Mouse (Mus musculus) limb, embryonic 11.5 days (tissue): Measurements from ENCODE around the gene Vopp1. TPM values are rescaled to one million over a fixed set of nuclear protein-coding genes. Genes with fewer than 3 reads are reported as not detected.

Experiments used
- ATAC-seq: fragments of 200-750 bp; cut with Nextera tagmentation; 2 replicates; pipeline ENCODE4 v1.8.0; 2017; ENCODE audit warnings: low read depth; ENCODE audit not compliant: insufficient number of reproducible peaks, low FRiP score, low TSS enrichment
- DNase-seq: peaks from one replicate; pipeline ENCODE4 v3.0.0-alpha.2; 2015; ENCODE audit warnings: low spot score
- H3K27ac ChIP-seq: fragments of 300-500 bp; sonication (generic); replicated peaks from 2 replicates; pipeline ENCODE4 v1.5.1; 2014; ENCODE audit warnings: low read depth, mild to moderate bottlenecking, low read length
- H3K27me3 ChIP-seq: fragments of 300-500 bp; sonication (generic); 2 replicates; pipeline ENCODE4 v1.6.1; 2014; ENCODE audit warnings: mild to moderate bottlenecking, low read length, mixed read lengths; ENCODE audit not compliant: control insufficient read depth, insufficient read depth
- H3K36me3 ChIP-seq: fragments of 300-500 bp; sonication (generic); 2 replicates; pipeline ENCODE4 v1.6.1; 2014; ENCODE audit warnings: mild to moderate bottlenecking, low read length, moderate library complexity, mixed read lengths; ENCODE audit not compliant: control insufficient read depth, insufficient read depth
- H3K4me1 ChIP-seq: fragments of 300-500 bp; sonication (generic); 2 replicates; pipeline ENCODE4 v1.6.1; 2014; ENCODE audit warnings: low read length, mixed read lengths; ENCODE audit not compliant: control insufficient read depth, insufficient read depth
- H3K4me2 ChIP-seq: fragments of 300-500 bp; sonication (generic); 2 replicates; pipeline ENCODE4 v1.6.1; 2014; ENCODE audit warnings: low read depth, mild to moderate bottlenecking, moderate library complexity; ENCODE audit not compliant: severe bottlenecking
- H3K4me3 ChIP-seq: fragments of 300-500 bp; sonication (generic); 2 replicates; pipeline ENCODE4 v1.5.1; 2014; ENCODE audit warnings: low read depth, low read length
- H3K9ac ChIP-seq: fragments of 300-500 bp; sonication (generic); 2 replicates; pipeline ENCODE4 v1.6.1; 2014; ENCODE audit warnings: mild to moderate bottlenecking, low read length
- H3K9me3 ChIP-seq: fragments of 300-500 bp; sonication (generic); 2 replicates; pipeline ENCODE4 v1.6.1; 2016; ENCODE audit warnings: low read length; ENCODE audit not compliant: control insufficient read depth
- WGBS: fragments of 180-500 bp; shearing (Covaris S2); extraction: QIAGEN DNeasy Blood & Tissue Kit; methylation state at CpG from one replicate; pipeline ENCODE4 v1.1.7; 2014; 5-methylcytosine and 5-hydroxymethylcytosine counted together
- polyA plus RNA-seq: library from polyadenylated mRNA; unstranded; fragments of >200 nt; fragmentation: Nextera tagmentation; extraction: Ambion mirVana; gene quantifications from 2 replicates; pipeline ENCODE4 v1.2.1, GENCODE M21; 2014

Vopp1 gene
- polyA plus RNA-seq, 1 experiment from 2014 or later, result 37.1 TPM

- H3K4me1 ChIP-seq, result no peaks in the 10 kb centered on the region
- ATAC-seq (no peak), DNase-seq (no peak)
- H3K9me3 ChIP-seq, result no peaks in the 10 kb centered on the region
- 88% methylated on average over 4 of the region's 4 CpGs for WGBS
- H3K4me2 ChIP-seq, result no peak overlapping the region
- no peaks in the 10 kb centered on the region for H3K36me3 ChIP-seq
- no peak overlapping the region for H3K4me3 ChIP-seq
- no peaks in the 10 kb centered on the region for H3K27me3 ChIP-seq
- no peak overlapping the region for H3K9ac ChIP-seq
- H3K27ac ChIP-seq, result no peak overlapping the region
These were observed 79.8 kb downstream of the Vopp1 start for GRCm38 (mm10) chr6:57744974-57745747.

- Histone ChIP-seq H3K4me2 (no peak overlapping the region), H3K4me3 (no peak overlapping the region), H3K9ac (no peak overlapping the region), H3K9me3 (no peaks in the 10 kb centered on the region), H3K27ac (no peak overlapping the region), H3K36me3 (no peaks in the 10 kb centered on the region), H3K27me3 (no peaks in the 10 kb centered on the region), H3K4me1 (no peaks in the 10 kb centered on the region)
- WGBS, result 98% methylated on average over 2 of the region's 2 CpGs
- no peak for ATAC-seq
- DNase-seq, result no peak
These were observed 80.8 kb downstream of the Vopp1 start for GRCm38 (mm10) chr6:57744123-57744522.

- Histone ChIP-seq H3K9me3 (no peaks in the 10 kb centered on the region), H3K27me3 (no peaks in the 10 kb centered on the region), H3K36me3 (no peaks in the 10 kb centered on the region), H3K4me3 (no peak overlapping the region), H3K4me1 (no peaks in the 10 kb centered on the region), H3K9ac (no peak overlapping the region), H3K4me2 (no peak overlapping the region), H3K27ac (no peak overlapping the region)
- DNase-seq (no peak), ATAC-seq (no peak)
- 74% methylated on average over 2 of the region's 2 CpGs for WGBS
These were observed 81.6 kb downstream of the Vopp1 start for GRCm38 (mm10) chr6:57743333-57743732.

- ATAC-seq, result no peak
- H3K4me2 ChIP-seq, result no peak overlapping the region
- no peak overlapping the region for H3K9ac ChIP-seq
- no peaks in the 10 kb centered on the region for H3K4me1 ChIP-seq
- H3K36me3 ChIP-seq, result no peaks in the 10 kb centered on the region
- no peak for DNase-seq
- WGBS, result 95% methylated on average over 1 of the region's 1 CpGs
- no peaks in the 10 kb centered on the region for H3K9me3 ChIP-seq
- H3K27me3 ChIP-seq, result no peaks in the 10 kb centered on the region
- H3K4me3 ChIP-seq, result no peak overlapping the region
- H3K27ac ChIP-seq, result no peak overlapping the region
These were observed 82.2 kb downstream of the Vopp1 start for GRCm38 (mm10) chr6:57742749-57743148.

- H3K4me2 ChIP-seq, result no peak overlapping the region
- H3K4me1 ChIP-seq, result no peaks in the 10 kb centered on the region
- H3K36me3 ChIP-seq, result no peaks in the 10 kb centered on the region
- no peak overlapping the region for H3K9ac ChIP-seq
- no peaks in the 10 kb centered on the region for H3K27me3 ChIP-seq
- no peak overlapping the region for H3K4me3 ChIP-seq
- H3K9me3 ChIP-seq, result no peaks in the 10 kb centered on the region
- DNase-seq (no peak), ATAC-seq (no peak)
- H3K27ac ChIP-seq, result no peak overlapping the region
- 88% methylated on average over 1 of the region's 1 CpGs for WGBS
These were observed 103.6 kb downstream of the Vopp1 start for GRCm38 (mm10) chr6:57721347-57721746.

GRCm38 (mm10) chr6:57711726-57712125 is 113.2 kb downstream of the Vopp1 start:
- H3K27ac ChIP-seq, result no peak overlapping the region
- no peak for DNase-seq
- no peaks in the 10 kb centered on the region; the same call in 1 of the 2 replicates for H3K36me3 ChIP-seq
- H3K4me2 ChIP-seq, result no peak overlapping the region
- no peak overlapping the region for H3K9ac ChIP-seq
- 17% methylated on average over 1 of the region's 1 CpGs for WGBS
- no peaks in the 10 kb centered on the region; the same call in 1 of the 2 replicates for H3K9me3 ChIP-seq
- no peaks in the 10 kb centered on the region for H3K27me3 ChIP-seq
- no peak overlapping the region for H3K4me3 ChIP-seq
- ATAC-seq, result no peak
- H3K4me1 ChIP-seq, result no peaks in the 10 kb centered on the region

- Histone ChIP-seq H3K4me3 (no peak overlapping the region), H3K27ac (no peak overlapping the region), H3K4me2 (no peak overlapping the region), H3K9ac (no peak overlapping the region), H3K36me3 (no peaks in the 10 kb centered on the region), H3K9me3 (no peaks in the 10 kb centered on the region), H3K27me3 (no peaks in the 10 kb centered on the region), H3K4me1 (no peaks in the 10 kb centered on the region)
- WGBS, result 94% methylated on average over 1 of the region's 1 CpGs
- no peak for ATAC-seq
- DNase-seq, result no peak
These were observed 118.2 kb downstream of the Vopp1 start for GRCm38 (mm10) chr6:57706721-57707120.

- Histone ChIP-seq H3K4me3 (peak overlapping the region; percentile 71), H3K9ac (peak overlapping the region; percentile 87), H3K9me3 (no peaks in the 10 kb centered on the region), H3K4me1 (no peaks in the 10 kb centered on the region), H3K27me3 (no peaks in the 10 kb centered on the region), H3K27ac (no peak overlapping the region), H3K4me2 (peak overlapping the region; percentile 67), H3K36me3 (no peaks in the 10 kb centered on the region)
- WGBS, result 55% methylated on average over 2 of the region's 2 CpGs
- ATAC-seq, result peak; percentile 31
- DNase-seq, result no peak
These were observed 121.3 kb downstream of the Vopp1 start for GRCm38 (mm10) chr6:57703703-57704102.
